Mouse (Mus musculus): ENCODE results near the gene Cacnb2. TPM values are rescaled to one million over a fixed set of nuclear protein-coding genes. Genes with fewer than 3 reads are reported as not detected.

The Cacnb2 gene
- total and polyA plus RNA-seq, 3 experiments = 0.38 TPM; not detected in 2

DNA sequence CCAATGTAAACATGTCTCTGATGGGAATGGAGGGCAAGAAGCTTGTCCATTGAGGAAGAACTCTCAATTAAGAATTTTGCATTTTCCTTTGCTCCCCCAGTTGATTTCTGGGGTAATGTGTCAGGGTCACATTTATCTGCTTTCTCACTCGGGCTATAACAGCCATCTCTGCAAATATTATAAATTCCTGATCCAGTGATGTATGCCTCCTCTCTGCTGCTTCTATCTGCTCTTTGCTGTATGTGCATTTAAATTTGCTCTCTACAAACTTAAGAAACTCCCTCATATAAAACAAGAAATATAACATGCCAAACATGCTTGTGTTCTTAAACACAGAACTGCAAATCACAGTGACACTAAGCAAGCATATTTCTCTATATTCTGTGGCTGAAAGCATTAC, 171.5 kb downstream of the Cacnb2 start:
- Histone ChIP-seq H3K27me3 (ENCODE audit: insufficient read depth, low read length) (no peaks in the 10 kb centered on the region), H3K4me1 (ENCODE audit: insufficient read depth, low read depth, low read length) (no peaks in the 10 kb centered on the region), H3K36me3 (replicated peaks) (no peaks in the 10 kb centered on the region), H3K9me3 (replicated peaks) (no peaks in the 10 kb centered on the region), H3K4me3 (ENCODE audit: low read depth, low read length) (no peak overlapping the region)
- no peak for ATAC-seq (ENCODE audit: extremely low read depth, insufficient number of reproducible peaks, low FRiP score, poor library complexity, severe bottlenecking)
- TF ChIP-seq GATA2 (IDR thresholded peaks at IDR 0.05; ENCODE audit: borderline replicate concordance, low read depth, low read length) = no peak
- no peak for TF ChIP-seq TAL1 (conservative IDR thresholded peaks at IDR 0.05; ENCODE audit: low read depth, low read length)
- TF ChIP-seq GATA1 (IDR thresholded peaks at IDR 0.05; ENCODE audit: borderline replicate concordance, low read length) = no peak
- TF ChIP-seq CTCF (IDR thresholded peaks at IDR 0.05; ENCODE audit: low read depth, low read length) = no peak
- no peak for TF ChIP-seq POLR2AphosphoS5 (IDR thresholded peaks at IDR 0.05; ENCODE audit: insufficient replicate concordance, low read depth, low read length)
- no peak for DNase-seq (ENCODE audit: low spot score)

- no peak overlapping the region for H3K4me3 ChIP-seq (ENCODE audit: low read depth, low read length)
- ATAC-seq (ENCODE audit: extremely low read depth, insufficient number of reproducible peaks, low FRiP score, poor library complexity, severe bottlenecking) (no peak), DNase-seq (ENCODE audit: low spot score) (no peak)
- no peaks in the 10 kb centered on the region for H3K27me3 ChIP-seq (ENCODE audit: insufficient read depth, low read length)
- no peaks in the 10 kb centered on the region for H3K4me1 ChIP-seq (ENCODE audit: insufficient read depth, low read depth, low read length)
- H3K9me3 ChIP-seq (replicated peaks) = no peaks in the 10 kb centered on the region
- no peaks in the 10 kb centered on the region for H3K36me3 ChIP-seq (replicated peaks)
- TF ChIP-seq GATA1 (IDR thresholded peaks at IDR 0.05; ENCODE audit: borderline replicate concordance, low read length) (no peak), GATA2 (IDR thresholded peaks at IDR 0.05; ENCODE audit: borderline replicate concordance, low read depth, low read length) (no peak), CTCF (IDR thresholded peaks at IDR 0.05; ENCODE audit: low read depth, low read length) (no peak), TAL1 (conservative IDR thresholded peaks at IDR 0.05; ENCODE audit: low read depth, low read length) (no peak), POLR2AphosphoS5 (IDR thresholded peaks at IDR 0.05; ENCODE audit: insufficient replicate concordance, low read depth, low read length) (no peak)
Observed at GRCm38 (mm10) chr2:14774857-14775495, 172.1 kb downstream of the Cacnb2 start.

DNA sequence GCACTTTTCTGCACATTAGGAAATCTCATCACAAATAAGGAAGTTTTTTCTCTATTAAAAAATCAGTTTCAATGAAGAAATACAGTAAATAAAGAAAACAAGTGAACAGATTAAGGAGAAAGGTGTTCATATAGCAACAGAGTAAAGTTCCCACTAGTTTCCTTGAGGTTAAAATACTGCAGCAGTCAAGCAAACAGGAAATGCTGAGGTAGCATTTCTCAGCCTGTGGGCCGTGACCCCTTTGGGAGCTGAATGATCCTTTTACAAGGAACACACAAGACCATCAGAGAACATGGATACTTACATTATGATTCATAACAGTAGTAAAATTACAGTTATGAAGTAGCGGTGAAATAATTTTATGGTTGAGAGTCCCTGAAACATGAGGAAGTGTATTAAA, 185.1 kb downstream of the Cacnb2 start:
- DNase-seq (ENCODE audit: low spot score) (no peak), ATAC-seq (ENCODE audit: extremely low read depth, insufficient number of reproducible peaks, low FRiP score, poor library complexity, severe bottlenecking) (no peak)
- TF ChIP-seq GATA1 (IDR thresholded peaks at IDR 0.05; ENCODE audit: borderline replicate concordance, low read length) (no peak), TAL1 (conservative IDR thresholded peaks at IDR 0.05; ENCODE audit: low read depth, low read length) (no peak), CTCF (IDR thresholded peaks at IDR 0.05; ENCODE audit: low read depth, low read length) (no peak), POLR2AphosphoS5 (IDR thresholded peaks at IDR 0.05; ENCODE audit: insufficient replicate concordance, low read depth, low read length) (no peak), GATA2 (IDR thresholded peaks at IDR 0.05; ENCODE audit: borderline replicate concordance, low read depth, low read length) (no peak)
- Histone ChIP-seq H3K4me3 (ENCODE audit: low read depth, low read length) (no peak overlapping the region), H3K36me3 (replicated peaks) (no peaks in the 10 kb centered on the region), H3K9me3 (replicated peaks) (no peaks in the 10 kb centered on the region), H3K4me1 (ENCODE audit: insufficient read depth, low read depth, low read length) (no peaks in the 10 kb centered on the region), H3K27me3 (ENCODE audit: insufficient read depth, low read length) (no peaks in the 10 kb centered on the region)

- ATAC-seq (ENCODE audit: extremely low read depth, insufficient number of reproducible peaks, low FRiP score, poor library complexity, severe bottlenecking) (no peak), DNase-seq (ENCODE audit: low spot score) (no peak)
- no peaks in the 10 kb centered on the region for H3K4me1 ChIP-seq (ENCODE audit: insufficient read depth, low read depth, low read length)
- no peak for TF ChIP-seq TAL1 (conservative IDR thresholded peaks at IDR 0.05; ENCODE audit: low read depth, low read length)
- TF ChIP-seq GATA2 (IDR thresholded peaks at IDR 0.05; ENCODE audit: borderline replicate concordance, low read depth, low read length) = no peak
- TF ChIP-seq GATA1 (IDR thresholded peaks at IDR 0.05; ENCODE audit: borderline replicate concordance, low read length) = no peak
- no peak for TF ChIP-seq POLR2AphosphoS5 (IDR thresholded peaks at IDR 0.05; ENCODE audit: insufficient replicate concordance, low read depth, low read length)
- no peak for TF ChIP-seq CTCF (IDR thresholded peaks at IDR 0.05; ENCODE audit: low read depth, low read length)
- H3K9me3 ChIP-seq (replicated peaks) = no peaks in the 10 kb centered on the region
- no peak overlapping the region for H3K4me3 ChIP-seq (ENCODE audit: low read depth, low read length)
- no peaks in the 10 kb centered on the region for H3K36me3 ChIP-seq (replicated peaks)
- no peaks in the 10 kb centered on the region for H3K27me3 ChIP-seq (ENCODE audit: insufficient read depth, low read length)
Observed at GRCm38 (mm10) chr2:14801446-14802046, 198.7 kb downstream of the Cacnb2 start.

DNA sequence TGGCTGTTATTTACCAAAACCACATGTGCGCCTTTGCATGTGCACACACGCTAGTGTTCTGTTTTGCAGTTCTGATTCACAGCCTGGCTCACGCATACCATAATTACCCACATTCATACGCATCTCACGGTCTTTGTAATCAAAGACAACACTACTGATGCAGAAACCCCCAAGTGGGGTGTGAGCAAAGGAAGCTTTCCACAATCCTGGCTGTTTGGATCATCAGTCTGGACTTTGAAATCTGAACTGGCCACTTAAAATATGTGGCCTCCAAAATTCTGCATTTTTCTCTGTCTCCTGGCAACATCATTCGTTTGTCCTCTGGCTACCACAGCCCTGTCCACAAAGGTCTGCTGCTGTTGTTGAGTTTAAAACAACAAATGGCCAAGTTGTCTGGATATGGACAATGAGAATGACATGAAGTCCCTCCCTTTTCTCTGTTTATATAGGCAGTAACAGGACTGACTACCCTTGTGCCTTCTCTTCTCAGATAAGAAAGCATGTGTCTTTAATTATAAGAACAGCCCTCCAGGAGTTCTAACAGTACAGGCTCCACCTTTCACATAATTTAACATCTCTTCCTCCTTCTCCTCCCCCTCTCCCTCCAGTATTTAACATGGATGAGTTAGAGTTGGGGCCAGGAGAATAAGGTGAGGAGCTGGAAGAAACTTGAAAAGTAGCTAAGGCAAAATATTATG, 204.9 kb downstream of the Cacnb2 start:
- no peak for DNase-seq (ENCODE audit: low spot score)
- no peak for ATAC-seq (ENCODE audit: extremely low read depth, insufficient number of reproducible peaks, low FRiP score, poor library complexity, severe bottlenecking)
- TF ChIP-seq GATA2 (IDR thresholded peaks at IDR 0.05; ENCODE audit: borderline replicate concordance, low read depth, low read length) = no peak
- TF ChIP-seq GATA1 (IDR thresholded peaks at IDR 0.05; ENCODE audit: borderline replicate concordance, low read length) = no peak
- no peak for TF ChIP-seq POLR2AphosphoS5 (IDR thresholded peaks at IDR 0.05; ENCODE audit: insufficient replicate concordance, low read depth, low read length)
- TF ChIP-seq TAL1 (conservative IDR thresholded peaks at IDR 0.05; ENCODE audit: low read depth, low read length) = no peak
- TF ChIP-seq CTCF (IDR thresholded peaks at IDR 0.05; ENCODE audit: low read depth, low read length) = no peak
- Histone ChIP-seq H3K9me3 (replicated peaks) (no peaks in the 10 kb centered on the region), H3K36me3 (replicated peaks) (no peaks in the 10 kb centered on the region), H3K27me3 (ENCODE audit: insufficient read depth, low read length) (no peaks in the 10 kb centered on the region), H3K4me1 (ENCODE audit: insufficient read depth, low read depth, low read length) (no peaks in the 10 kb centered on the region), H3K4me3 (ENCODE audit: low read depth, low read length) (no peak overlapping the region)

DNA sequence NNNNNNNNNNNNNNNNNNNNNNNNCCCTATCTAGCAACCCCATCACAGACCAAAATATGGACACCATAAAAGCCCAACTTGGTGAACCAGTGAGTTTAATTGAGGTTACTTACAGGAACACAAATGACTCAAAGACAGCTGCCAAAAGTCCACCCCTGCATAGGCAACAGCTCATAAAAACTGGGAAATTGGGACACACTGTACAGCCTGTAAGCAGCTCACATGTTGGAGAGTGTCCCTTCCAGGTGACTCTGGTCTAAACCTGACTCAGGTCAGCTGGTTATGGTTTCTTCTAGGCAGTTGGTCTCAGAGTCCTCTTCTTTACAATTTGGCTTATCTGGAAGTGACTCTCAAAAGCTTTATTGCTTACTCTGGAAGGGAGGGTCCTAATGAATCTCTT, 212.1 kb downstream of the Cacnb2 start:
- Histone ChIP-seq H3K9me3 (replicated peaks) (no peaks in the 10 kb centered on the region), H3K4me3 (ENCODE audit: low read depth, low read length) (no peak overlapping the region), H3K4me1 (ENCODE audit: insufficient read depth, low read depth, low read length) (no peaks in the 10 kb centered on the region), H3K36me3 (replicated peaks) (no peaks in the 10 kb centered on the region), H3K27me3 (ENCODE audit: insufficient read depth, low read length) (no peaks in the 10 kb centered on the region)
- DNase-seq (ENCODE audit: low spot score) (no peak), ATAC-seq (ENCODE audit: extremely low read depth, insufficient number of reproducible peaks, low FRiP score, poor library complexity, severe bottlenecking) (no peak)
- TF ChIP-seq POLR2AphosphoS5 (IDR thresholded peaks at IDR 0.05; ENCODE audit: insufficient replicate concordance, low read depth, low read length) (no peak), GATA2 (IDR thresholded peaks at IDR 0.05; ENCODE audit: borderline replicate concordance, low read depth, low read length) (no peak), GATA1 (IDR thresholded peaks at IDR 0.05; ENCODE audit: borderline replicate concordance, low read length) (no peak), TAL1 (conservative IDR thresholded peaks at IDR 0.05; ENCODE audit: low read depth, low read length) (no peak)
